Mouse (Mus musculus): ENCODE data around the gene Olfr56.
"Not testable (repeated sequence)": the region's sequence is repeated elsewhere in the genome, so short reads cannot be mapped to it uniquely, and the experiment has no call there.

- not testable (repeated sequence) for TF ChIP-seq CTCF (IDR thresholded peaks at IDR 0.05; ENCODE audit: low read depth); EP300 (optimal IDR thresholded peaks at IDR 0.05)
Observed at GRCm38 (mm10) chr11:48980052-48980451, 1.4 kb downstream of the Olfr56 start.

All from stomach, postnatal 0 days (tissue).